Mouse (Mus musculus) right cerebral cortex, adult 18-20 months (tissue): ENCODE data around the gene Clec2i.
"Not testable (repeated sequence)": the region's sequence is repeated elsewhere in the genome, so short reads cannot be mapped to it uniquely, and the experiment has no call there.

Source experiments
- DNase-seq: peaks from one replicate; pipeline ENCODE4 v3.0.0; 2022; ENCODE audit warnings: mixed read lengths

The Clec2i gene

DNA sequence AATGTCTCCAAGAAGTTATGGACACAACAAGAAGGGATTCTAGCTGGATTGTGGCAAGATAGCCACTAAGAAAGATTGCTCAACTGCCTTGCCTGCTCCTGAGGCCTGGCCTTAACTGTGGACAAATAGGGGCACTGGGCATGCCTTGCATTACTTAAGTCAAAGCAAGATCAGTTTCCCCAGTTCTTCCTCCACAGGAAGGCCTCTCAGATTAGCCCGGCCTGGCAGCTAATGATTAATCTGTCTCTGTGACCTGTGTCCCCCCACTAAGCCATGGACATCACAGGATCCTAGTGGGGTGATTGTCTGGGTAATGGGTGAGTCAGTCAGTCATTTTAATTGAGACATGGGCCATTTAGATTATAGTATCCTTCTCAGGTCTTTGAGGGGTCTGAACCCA is 31.9 kb upstream of the Clec2i start:
- DNase-seq = no peak

GRCm38 (mm10) chr6:128856250-128856649 is 31.1 kb upstream of the Clec2i start:
- peak; percentile 17 for DNase-seq

DNA sequence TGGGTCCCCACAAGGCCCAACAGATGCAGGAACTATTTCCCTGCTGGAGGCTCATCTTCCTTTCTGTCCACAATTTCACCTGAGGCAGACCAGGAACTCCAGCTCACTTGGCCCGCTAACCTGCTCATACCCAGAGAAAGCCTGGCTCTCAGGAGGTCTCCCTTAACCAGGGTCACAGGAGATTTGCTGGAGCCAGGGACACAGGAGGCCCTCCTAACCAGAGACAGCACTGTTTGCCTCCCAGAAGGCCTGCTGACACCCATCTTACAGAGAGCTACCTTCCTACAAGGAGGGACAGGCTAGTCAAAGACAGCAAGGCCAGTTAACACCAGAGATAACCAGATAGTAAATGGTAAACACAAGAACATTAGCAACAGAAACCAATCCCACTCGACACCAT is 29.4 kb upstream of the Clec2i start:
- DNase-seq = no peak

GRCm38 (mm10) chr6:128868861-128869260 is 18.5 kb upstream of the Clec2i start:
- no peak for DNase-seq

DNA sequence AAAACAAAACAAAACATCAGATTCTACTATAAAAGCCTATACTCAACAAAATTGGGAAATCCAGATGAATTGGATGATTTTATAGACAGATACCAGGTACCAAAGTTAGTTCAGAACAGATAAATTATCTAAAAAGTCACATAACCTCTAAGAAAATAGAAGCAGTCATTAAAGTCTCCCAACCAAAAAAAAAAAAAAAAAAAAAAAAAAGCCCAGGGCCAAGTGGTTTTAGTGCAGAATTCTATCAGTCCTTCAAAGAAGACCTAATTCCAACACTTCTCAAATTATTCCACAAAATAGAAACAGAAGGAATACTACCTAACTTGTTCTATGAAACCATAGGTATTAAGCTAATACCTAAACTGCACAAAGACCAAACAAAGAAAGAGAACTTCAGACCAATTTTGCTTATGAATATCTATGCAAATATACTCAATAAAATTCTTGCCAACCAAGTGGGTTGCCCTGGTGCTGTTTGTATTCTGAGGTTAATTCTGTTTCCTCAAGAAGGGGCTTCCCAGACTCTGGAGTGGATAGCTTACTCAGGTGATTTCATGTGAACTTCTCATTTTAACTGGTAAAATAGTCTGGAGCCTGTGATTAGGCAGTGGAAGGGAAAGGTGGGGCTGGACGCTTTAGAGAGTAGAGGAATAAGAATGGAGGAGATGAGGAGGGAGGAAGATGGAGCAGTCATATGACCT is 15.3 kb upstream of the Clec2i start:
- DNase-seq = no peak

DNA sequence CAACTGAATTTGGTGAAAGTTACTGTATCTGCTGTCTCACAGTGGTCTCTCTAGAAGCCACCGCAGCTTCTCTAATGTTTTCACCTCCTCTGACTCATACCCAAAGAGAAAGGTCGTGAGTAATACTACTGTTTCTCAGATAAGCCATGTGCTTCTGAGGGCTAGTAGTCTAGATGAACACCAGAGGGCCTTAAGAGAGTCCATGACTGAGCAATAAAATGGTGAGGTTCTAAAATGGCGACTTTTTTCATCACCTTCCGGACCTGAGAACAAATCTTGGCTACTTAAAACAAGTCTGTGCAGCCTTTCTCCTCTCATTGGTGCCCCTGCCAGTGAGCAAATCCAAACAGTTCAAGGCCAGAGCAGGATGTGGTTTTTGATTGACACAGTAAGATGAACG is 1.4 kb downstream of the Clec2i start:
- no peak for DNase-seq

DNA sequence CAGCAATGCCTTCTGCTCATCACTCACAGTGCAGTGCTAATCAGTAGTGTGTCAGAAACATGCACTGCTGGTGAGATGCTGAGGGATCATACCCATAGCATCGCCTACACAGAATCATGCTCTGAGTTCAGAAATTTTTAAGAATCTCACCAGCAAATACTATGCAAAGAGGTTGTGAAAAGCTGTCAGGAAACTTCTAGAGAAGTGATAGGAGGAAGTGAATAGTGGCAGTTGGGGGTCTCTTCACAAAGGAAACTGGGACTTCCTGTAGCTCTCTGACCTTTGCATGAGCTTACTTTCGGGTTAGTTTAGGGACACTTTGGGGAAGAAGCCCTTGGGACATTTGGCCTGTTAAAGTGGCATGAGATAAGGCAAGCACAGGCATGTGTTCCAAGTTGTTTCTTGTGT is 3.6 kb downstream of the Clec2i start, which contains the start of gene BC035044:
Gene BC035044 (minus strand): TSS at position 179 of the 408 bp plus-strand sequence.
- DNase-seq = no peak

GRCm38 (mm10) chr6:128895404-128896001 is 8.1 kb downstream of the Clec2i start:
- DNase-seq = no peak

GRCm38 (mm10) chr6:128900044-128900443 is 12.7 kb downstream of the Clec2i start:
- DNase-seq = no peak

GRCm38 (mm10) chr6:128900796-128901552 is 13.6 kb downstream of the Clec2i start:
- DNase-seq = not testable (repeated sequence)

GRCm38 (mm10) chr6:128913598-128914254 is 26.3 kb downstream of the Clec2i start:
- DNase-seq = no peak

GRCm38 (mm10) chr6:128917322-128917721 is 29.9 kb downstream of the Clec2i start:
- no peak for DNase-seq

GRCm38 (mm10) chr6:128933050-128933449 is 45.7 kb downstream of the Clec2i start:
- DNase-seq = no peak

GRCm38 (mm10) chr6:128934081-128934480 is 46.7 kb downstream of the Clec2i start, which contains the start of gene Clec2g:
Clec2g (plus strand) TSS chr6:128934381.
- DNase-seq = not testable (repeated sequence)

- DNase-seq = not testable (repeated sequence)
These were observed 48.7 kb downstream of the Clec2i start for GRCm38 (mm10) chr6:128935889-128936665.

- no peak for DNase-seq
These were observed 54.4 kb downstream of the Clec2i start for GRCm38 (mm10) chr6:128941646-128942421.

- DNase-seq = no peak
These were observed 58.2 kb downstream of the Clec2i start for GRCm38 (mm10) chr6:128945564-128945963.
